Mouse (Mus musculus) layer of hippocampus, postnatal 36 days (tissue): Measurements from ENCODE around the gene Fam135a. TPM values are rescaled to one million over a fixed set of nuclear protein-coding genes. Genes with fewer than 3 reads are reported as not detected.

Experiments used
- total RNA-seq, 2 experiments: library from RNA; stranded (reverse); gene quantifications; 2 replicates each; pipeline ENCODE4 v1.2.3; 2021

Gene Fam135a
- total RNA-seq, 2 experiments from 2014 or later = 24.9 to 25.4 TPM

Other genes with a start within 250 kb of the Fam135a start
- 100 to 1,000 TPM; 136 to 152 TPM for gene Smap1, start 178.0 kb downstream of the Fam135a start, total RNA-seq
- gene Sdhaf4, start 94.7 kb downstream of the Fam135a start, total RNA-seq = 10 to 100 TPM; 39.5 to 53.5 TPM
- gene Col9a1, start 77.3 kb upstream of the Fam135a start, total RNA-seq = under 1 TPM; 0.33 to 0.57 TPM